In genomic region chr12:3866654-3867370, GRCm38 (mm10) we compare ENCODE assay signal across 9 mouse cellular contexts.
DNase-seq lines count a peak whose midpoint lies in the region; ATAC-seq lines count a peak whose summit lies in the region.
"Had no signal": no experiment of that assay in that cellular context is flagged by ENCODE, and none has a peak within 500 bp of the region (broad histone marks: within the 10 kb centered on the region; RNA-seq: fewer than 3 reads in every experiment).

No protein-coding gene starts in this region.

- WGBS in forebrain, embryonic 12.5 days, result 73% methylated on average over 12 of the region's 12 CpGs
- WGBS in forebrain, embryonic 11.5 days, result 84% methylated on average over 12 of the region's 12 CpGs
- WGBS in midbrain, embryonic 14.5 days, result 79% methylated on average over 12 of the region's 12 CpGs
- WGBS in midbrain, embryonic 15.5 days, result 76% methylated on average over 12 of the region's 12 CpGs
- WGBS in macrophage (ENCODE audit: missing documents), result 95% methylated on average over 11 of the region's 12 CpGs

- H3K9me3 ChIP-seq in forebrain, embryonic 12.5 days, result no peaks in the 10 kb centered on the region
- no peaks in the 10 kb centered on the region for H3K9me3 ChIP-seq in forebrain, embryonic 11.5 days (ENCODE audit: control insufficient read depth, low read length)
- H3K9me3 ChIP-seq in midbrain, embryonic 14.5 days (ENCODE audit: control insufficient read depth, low read length), result no peaks in the 10 kb centered on the region
- H3K9me3 ChIP-seq in midbrain, embryonic 15.5 days, result no peaks in the 10 kb centered on the region
- H3K9me3 ChIP-seq: stomach, embryonic 15.5 days had no signal

- H3K27me3 ChIP-seq in forebrain, embryonic 12.5 days, result no peaks in the 10 kb centered on the region
- no peaks in the 10 kb centered on the region for H3K27me3 ChIP-seq in forebrain, embryonic 11.5 days (ENCODE audit: control insufficient read depth, insufficient read depth, low read length)
- no peaks in the 10 kb centered on the region for H3K27me3 ChIP-seq in midbrain, embryonic 14.5 days (ENCODE audit: control insufficient read depth, insufficient read depth, low read length)
- H3K27me3 ChIP-seq in midbrain, embryonic 15.5 days (replicated peaks), result no peaks in the 10 kb centered on the region
- H3K27me3 ChIP-seq: stomach, embryonic 15.5 days had no signal

- H3K9ac ChIP-seq in forebrain, embryonic 12.5 days, result no peak overlapping the region
- no peak overlapping the region for H3K9ac ChIP-seq in forebrain, embryonic 11.5 days (ENCODE audit: low read length)
- H3K9ac ChIP-seq in midbrain, embryonic 14.5 days (replicated peaks; ENCODE audit: low read length), result no peak overlapping the region
- no peak overlapping the region for H3K9ac ChIP-seq in midbrain, embryonic 15.5 days
- H3K9ac ChIP-seq: stomach, embryonic 15.5 days had no signal

- ATAC-seq in forebrain, embryonic 12.5 days (ENCODE audit: low FRiP score), result no peak; the same call in 1 of the 2 replicates
- no peak for ATAC-seq in forebrain, embryonic 11.5 days (replicated peaks; ENCODE audit: low FRiP score)
- ATAC-seq in midbrain, embryonic 14.5 days (ENCODE audit: low FRiP score, low TSS enrichment), result no peak
- ATAC-seq in midbrain, embryonic 15.5 days (replicated peaks), result no peak
- ATAC-seq in megakaryocyte, adult 5-6 weeks (ENCODE audit: poor library complexity, severe bottlenecking), result no peak

- peaks cover 86% of the 10 kb centered on the region for H3K79me2 ChIP-seq in macrophage (ENCODE audit: inconsistent target)

- H3K36me3 ChIP-seq in forebrain, embryonic 12.5 days (replicated peaks), result peaks cover 23% of the 10 kb centered on the region
- no peaks in the 10 kb centered on the region for H3K36me3 ChIP-seq in forebrain, embryonic 11.5 days (ENCODE audit: control insufficient read depth, insufficient read depth, low read length)
- peaks cover 31% of the 10 kb centered on the region for H3K36me3 ChIP-seq in midbrain, embryonic 14.5 days (ENCODE audit: control insufficient read depth, insufficient read depth, low read length)
- no peaks in the 10 kb centered on the region for H3K36me3 ChIP-seq in midbrain, embryonic 15.5 days (replicated peaks)
- peaks cover 27% of the 10 kb centered on the region; the same call in 1 of the 2 replicates for H3K36me3 ChIP-seq in macrophage (ENCODE audit: inconsistent target)

- H3K4me1 ChIP-seq in forebrain, embryonic 12.5 days, result peaks cover 11% of the 10 kb centered on the region
- peaks cover 8% of the 10 kb centered on the region for H3K4me1 ChIP-seq in forebrain, embryonic 11.5 days (replicated peaks; ENCODE audit: control insufficient read depth, insufficient read depth, low read length)
- H3K4me1 ChIP-seq in midbrain, embryonic 14.5 days (ENCODE audit: control insufficient read depth, insufficient read depth, low read length), result no peaks in the 10 kb centered on the region
- peaks cover 13% of the 10 kb centered on the region for H3K4me1 ChIP-seq in midbrain, embryonic 15.5 days

- DNase-seq in forebrain, embryonic 11.5 days (ENCODE audit: low spot score), result no peak
- DNase-seq in midbrain, embryonic 14.5 days, result peak; percentile 52
- DNase-seq in kidney, adult 8-10 months, result peak; percentile 76 to 90
- no peak for DNase-seq in embryo, embryonic 9.5 days (ENCODE audit: extremely low spot score)

- H3K4me2 ChIP-seq in forebrain, embryonic 12.5 days, result no peak overlapping the region
- no peak overlapping the region for H3K4me2 ChIP-seq in forebrain, embryonic 11.5 days (ENCODE audit: low read depth, low read length, severe bottlenecking)
- no peak overlapping the region for H3K4me2 ChIP-seq in midbrain, embryonic 14.5 days (ENCODE audit: low read length)
- H3K4me2 ChIP-seq in midbrain, embryonic 15.5 days, result no peak overlapping the region
- H3K4me2 ChIP-seq: stomach, embryonic 15.5 days had no signal

- 0 out of 2 replicates have a peak overlapping the region, but pooled peaks have one; percentile 15 for H3K27ac ChIP-seq in forebrain, embryonic 12.5 days
- no peak overlapping the region for H3K27ac ChIP-seq in forebrain, embryonic 11.5 days (ENCODE audit: low read depth, low read length)
- H3K27ac ChIP-seq in midbrain, embryonic 14.5 days (replicated peaks; ENCODE audit: low read depth, low read length), result no peak overlapping the region
- H3K27ac ChIP-seq in midbrain, embryonic 15.5 days, result no peak overlapping the region
- peak overlapping the region; percentile 99 for H3K27ac ChIP-seq in macrophage
- H3K27ac ChIP-seq: stomach, embryonic 15.5 days had no signal

- H3K4me3 ChIP-seq in forebrain, embryonic 12.5 days (replicated peaks), result no peak overlapping the region
- no peak overlapping the region for H3K4me3 ChIP-seq in forebrain, embryonic 11.5 days (ENCODE audit: low read depth, low read length)
- H3K4me3 ChIP-seq in midbrain, embryonic 14.5 days (replicated peaks; ENCODE audit: low read depth, low read length), result no peak overlapping the region
- H3K4me3 ChIP-seq in midbrain, embryonic 15.5 days, result no peak overlapping the region
- H3K4me3 ChIP-seq in macrophage (ENCODE audit: inconsistent target), result no peak overlapping the region
- H3K4me3 ChIP-seq: stomach, embryonic 15.5 days had no signal

Comparison
In these comparisons a context has a peak if more than half of its experiments do, and no peak if none do; other contexts are left out.
1. H3K27ac ChIP-seq: peak in forebrain, embryonic 12.5 days (single experiment) and macrophage (single experiment); none in forebrain, embryonic 11.5 days (single experiment), midbrain, embryonic 14.5 days (single experiment) and midbrain, embryonic 15.5 days (single experiment).
2. DNase-seq: peak in midbrain, embryonic 14.5 days (single experiment) and kidney, adult 8-10 months (2 of 2); none in forebrain, embryonic 11.5 days (single experiment) and embryo, embryonic 9.5 days (single experiment).